Mouse (Mus musculus) lung, postnatal 0 days (tissue): ENCODE results near the gene Hadh.

Experiments
- CTCF ChIP-seq: IDR thresholded peaks from 2 replicates; pipeline ENCODE4 v1.5.1; 2016; ENCODE audit warnings: antibody characterized with exemption, mild to moderate bottlenecking
- EP300 ChIP-seq: IDR thresholded peaks from 2 replicates; pipeline ENCODE4 v1.6.1; 2016; ENCODE audit warnings: antibody characterized with exemption, mild to moderate bottlenecking, control low read depth

DNA sequence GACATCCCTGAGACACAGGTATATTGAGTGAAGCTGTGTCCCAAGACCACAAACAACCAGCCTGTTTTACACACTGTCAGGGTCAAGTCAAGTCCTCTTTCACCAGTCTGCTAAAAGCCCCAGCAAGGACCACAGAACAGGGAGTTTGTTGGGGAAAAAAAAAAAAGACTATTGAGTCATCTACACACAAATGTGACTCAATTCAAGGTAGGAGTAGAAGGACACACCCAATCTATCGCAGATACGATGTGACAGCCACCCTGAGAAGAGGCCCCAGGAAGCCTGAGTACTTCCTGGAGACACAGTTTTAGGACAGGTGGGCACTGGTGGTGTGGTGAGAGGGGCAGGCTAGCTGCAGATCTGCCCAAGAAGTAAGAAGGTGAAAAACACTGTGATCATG lies 21.6 kb downstream of the Hadh start:
- no peak for TF ChIP-seq CTCF
- TF ChIP-seq EP300, result no peak
